Mouse (Mus musculus): ENCODE measurements around the gene Gm49361.
A peak's percentile ranks its signal among the peaks of the same experiment; 100 is the strongest.
"Not testable (repeated sequence)": the region's sequence is repeated elsewhere in the genome, so short reads cannot be mapped to it uniquely, and the experiment has no call there.

Gm49361 gene

DNA sequence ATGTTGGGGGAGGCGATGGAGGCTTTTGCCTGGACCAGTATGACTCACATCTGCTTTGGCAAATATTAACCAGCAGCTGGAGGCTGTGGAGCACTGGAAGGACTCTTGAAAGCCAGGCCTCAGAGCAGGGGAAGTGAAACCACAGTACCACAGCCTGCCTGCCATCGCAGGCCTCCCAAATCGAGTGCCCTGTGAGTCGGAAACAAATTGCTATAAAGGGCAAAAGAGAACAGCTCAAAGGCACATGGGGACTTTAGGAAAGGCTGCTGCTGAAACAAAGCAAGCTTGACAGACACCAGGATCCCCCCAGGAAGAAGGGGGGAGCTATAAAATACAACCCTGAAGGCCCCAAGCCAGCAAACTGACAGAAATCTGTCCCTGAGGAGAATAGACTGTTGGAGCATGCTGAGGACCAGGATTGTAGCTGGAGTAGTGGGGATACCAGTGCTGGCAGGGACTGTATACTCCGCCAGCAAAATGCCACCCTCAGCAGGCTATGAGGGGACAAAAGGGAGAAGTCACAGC is 15.9 kb downstream of the Gm49361 start:
- peak; percentile 31 for DNase-seq

DNA sequence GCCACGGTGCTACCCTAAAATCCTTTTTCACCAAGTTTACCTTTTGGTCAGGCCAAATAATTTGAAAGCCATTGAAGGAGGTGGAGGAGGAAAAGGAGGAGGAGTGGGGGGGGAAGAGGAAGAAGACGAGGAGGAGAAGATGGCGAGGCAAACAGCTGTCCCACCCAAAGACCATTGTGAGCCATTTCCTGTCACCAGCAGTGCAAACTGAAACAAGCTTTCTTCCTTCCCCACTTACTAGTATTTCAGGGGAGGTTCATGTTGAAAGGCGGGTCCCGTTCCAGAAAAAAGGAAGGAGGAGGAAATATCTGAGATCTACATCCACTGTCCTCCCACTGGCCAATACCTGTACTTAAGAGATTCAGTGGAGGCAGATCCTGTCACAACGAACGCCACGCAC is 16.5 kb downstream of the Gm49361 start:
- DNase-seq = no peak

DNA sequence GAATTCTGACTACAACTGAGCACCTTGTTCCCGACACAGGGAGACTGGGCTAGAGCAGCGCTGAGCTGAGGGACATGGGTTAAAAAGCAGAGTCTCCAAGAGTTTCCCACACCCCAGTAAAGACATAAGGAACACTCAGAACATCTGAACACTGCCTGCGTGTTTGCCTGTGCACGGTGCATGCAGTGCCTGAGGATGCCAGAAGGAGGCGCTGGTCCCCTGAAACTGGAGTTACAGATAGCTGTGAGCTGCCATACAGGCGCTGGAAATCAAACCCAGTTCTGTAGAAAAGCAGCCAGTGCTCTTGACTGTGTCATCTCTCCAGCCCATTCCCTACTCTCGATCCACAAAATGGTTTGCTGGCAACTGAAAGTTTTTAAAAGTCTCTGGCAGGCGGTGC is 19.7 kb downstream of the Gm49361 start:
- no peak for DNase-seq

DNA sequence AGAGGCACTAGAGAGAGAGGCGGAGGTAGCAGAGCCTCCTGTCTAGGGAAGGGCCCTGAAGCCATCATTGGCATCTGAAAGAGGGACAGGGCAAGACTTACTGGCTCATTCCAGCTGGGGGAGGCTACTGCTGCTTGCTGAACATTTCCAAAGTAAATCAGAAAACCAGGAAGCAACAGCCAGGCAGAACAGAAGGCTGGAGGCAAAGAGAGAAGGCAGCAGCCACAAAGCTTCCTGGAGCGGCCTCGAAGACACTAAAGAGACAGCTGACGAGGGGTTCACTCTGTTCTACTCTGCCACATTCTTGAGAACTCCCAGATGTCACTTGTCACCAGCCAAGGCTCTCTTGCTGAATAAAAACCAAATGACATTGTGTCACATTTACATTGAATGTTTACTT is 21.4 kb downstream of the Gm49361 start:
- no peak for DNase-seq

DNA sequence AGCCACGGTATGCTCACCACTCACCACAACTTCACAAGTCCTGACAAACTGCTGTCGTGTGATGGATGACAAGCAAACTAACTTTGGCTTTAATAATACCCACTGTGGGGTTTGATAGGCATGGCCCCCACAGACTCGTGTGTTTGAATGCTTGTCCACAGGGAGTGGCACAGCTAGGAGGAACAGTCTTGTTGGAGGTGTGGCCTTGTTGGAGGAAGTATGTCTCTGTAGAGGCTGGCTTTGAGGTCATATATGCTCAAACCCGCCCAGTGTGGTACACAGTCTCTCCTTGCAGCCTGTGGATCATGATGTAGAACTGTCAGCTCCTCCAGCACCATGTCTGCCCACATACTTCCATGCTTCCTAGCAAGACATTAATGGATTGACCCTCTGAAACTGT is 27.7 kb downstream of the Gm49361 start:
- DNase-seq = no peak

DNA sequence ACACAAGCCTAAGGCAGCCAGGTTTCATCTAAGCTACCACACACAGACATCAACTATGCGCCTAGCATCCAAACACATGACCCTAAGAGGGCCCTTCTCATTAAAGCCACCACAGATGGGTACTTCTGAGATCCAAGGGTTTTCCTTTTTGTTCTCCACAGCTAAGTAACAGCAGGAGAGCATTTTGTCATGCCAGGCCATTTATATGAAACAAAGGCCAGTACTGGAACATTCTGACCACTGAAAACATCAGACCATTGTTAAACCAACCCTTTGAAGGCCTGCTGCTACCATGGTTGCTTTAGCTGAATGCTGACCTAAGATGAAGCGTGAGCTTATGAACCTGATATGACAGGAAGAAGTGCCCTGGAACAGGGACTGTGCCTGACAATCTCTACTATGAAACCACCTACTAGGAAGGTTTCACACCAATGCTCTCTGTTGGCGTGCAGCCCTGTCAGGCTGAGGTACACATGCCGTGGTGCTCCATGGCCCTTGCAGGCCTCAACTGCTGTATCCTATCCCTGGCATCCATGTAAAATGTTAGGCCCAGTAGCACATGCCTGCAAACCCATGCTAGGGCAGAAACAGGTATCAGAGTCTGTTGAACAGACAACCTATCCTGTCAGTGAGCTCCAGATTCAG is 29.2 kb downstream of the Gm49361 start:
- peak; percentile 63 for DNase-seq

DNA sequence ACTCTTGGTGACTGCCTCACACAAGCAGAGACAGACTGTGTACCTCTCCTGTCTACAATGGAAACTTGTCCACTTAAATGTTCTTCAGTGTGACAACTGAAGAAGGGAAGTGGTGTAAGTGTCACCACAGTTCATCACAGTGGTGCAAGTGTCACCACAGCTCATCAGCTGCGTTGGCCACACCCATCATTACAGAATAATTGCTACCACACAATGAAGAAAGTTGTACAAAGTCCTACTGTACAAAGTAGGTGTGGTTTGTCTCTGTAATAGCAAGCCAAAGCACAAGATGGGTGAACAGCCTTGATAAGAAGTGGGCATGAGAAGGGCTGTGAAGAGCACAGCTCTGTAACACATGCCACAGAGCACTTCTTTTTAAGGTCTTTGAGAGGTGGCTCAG is 33.0 kb downstream of the Gm49361 start:
- no peak for DNase-seq

DNA sequence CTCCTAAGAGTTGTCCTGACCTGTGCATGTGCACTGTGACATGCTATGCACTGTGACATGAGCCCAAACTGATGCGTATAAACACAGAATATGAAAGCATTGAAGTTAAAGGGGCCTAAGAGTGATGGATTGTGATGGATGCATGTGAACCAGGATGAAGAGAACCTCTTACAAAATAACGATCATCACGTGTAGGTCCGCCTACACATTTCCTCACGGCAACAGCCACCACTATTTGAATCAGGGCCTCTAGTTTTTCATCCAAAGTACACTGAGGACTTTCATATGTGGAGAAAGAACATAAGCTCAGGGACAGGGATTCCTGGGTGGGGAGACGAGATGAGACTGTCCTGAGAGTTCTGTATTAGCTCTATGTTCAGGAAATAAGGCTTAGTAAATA is 34.8 kb downstream of the Gm49361 start:
- DNase-seq = no peak

DNA sequence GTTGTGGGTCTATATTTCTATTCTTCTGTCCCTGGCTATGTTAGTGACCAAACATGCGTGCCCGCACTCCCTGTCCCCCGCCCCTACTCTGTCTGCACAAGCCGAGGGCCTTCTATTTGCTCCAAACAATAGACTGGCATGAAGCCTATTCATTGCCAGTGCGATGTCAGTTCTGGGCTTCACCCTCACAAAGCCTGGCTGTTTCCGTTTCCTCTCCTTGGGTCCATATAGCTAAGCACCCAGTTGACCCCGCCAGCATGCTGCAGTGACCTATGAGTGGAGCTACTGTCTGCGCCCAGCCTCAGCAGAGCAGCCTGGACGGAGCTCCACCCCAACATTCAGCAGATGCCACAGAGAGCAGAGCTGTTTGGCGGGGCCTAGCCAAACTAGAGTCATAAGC is 36.7 kb downstream of the Gm49361 start:
- peak; percentile 84 for DNase-seq

DNA sequence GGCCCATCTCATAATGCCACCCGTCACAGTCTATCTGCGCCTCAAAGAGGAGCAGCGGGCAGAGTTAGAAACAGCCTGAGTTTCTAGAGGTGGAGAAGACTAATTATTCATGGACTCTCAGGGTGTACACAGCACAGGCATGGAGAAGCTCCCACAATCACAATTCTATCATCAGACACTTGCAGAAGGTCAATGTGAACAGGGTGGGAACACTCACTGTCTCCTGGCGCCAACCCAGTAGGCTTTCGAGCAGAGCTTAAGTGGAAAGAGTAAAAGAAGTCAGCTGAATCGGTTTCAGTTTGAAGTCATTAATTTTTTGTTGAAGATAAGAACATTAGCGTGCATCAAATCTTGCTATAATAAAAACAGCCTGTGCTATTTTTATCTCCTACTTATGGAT is 37.3 kb downstream of the Gm49361 start:
- DNase-seq = no peak

DNA sequence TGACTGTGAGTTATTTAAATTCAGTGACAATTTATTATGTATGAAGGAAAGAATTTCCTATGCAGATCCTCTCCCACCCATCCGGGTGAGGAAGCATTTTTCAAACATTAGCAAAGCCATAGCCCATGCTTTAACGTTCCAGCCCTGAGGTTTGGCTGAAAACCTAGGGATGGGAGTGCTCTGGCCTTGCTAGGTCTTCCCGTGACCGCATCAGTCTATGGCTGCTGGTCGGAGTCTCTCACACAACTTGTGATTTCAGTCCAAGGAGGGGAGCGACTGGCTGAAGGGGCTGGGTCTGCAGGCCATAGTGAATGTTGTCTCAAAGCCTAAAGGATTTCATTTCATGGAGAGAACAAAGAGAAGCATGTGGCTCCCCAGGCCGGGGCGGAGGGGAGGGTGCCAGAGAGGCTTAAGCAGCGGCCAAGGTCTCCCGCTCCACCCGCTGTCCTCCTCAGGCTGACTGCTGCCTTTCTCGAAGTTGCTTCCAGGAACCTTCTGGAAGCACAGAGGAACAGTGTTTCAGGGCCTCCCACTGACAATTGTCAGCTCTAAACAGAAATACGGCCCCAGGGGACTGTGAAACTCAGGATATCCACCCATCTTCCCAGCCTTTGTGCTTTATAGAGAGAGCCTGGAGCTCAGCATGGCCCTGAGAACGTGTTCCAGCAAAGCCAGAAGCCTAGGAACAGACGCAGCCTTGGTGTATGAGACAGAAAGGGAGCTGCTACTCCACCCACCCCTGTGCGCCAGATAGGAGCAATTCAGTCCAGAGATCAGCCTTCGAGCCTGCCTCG is 38.6 kb downstream of the Gm49361 start:
- peak; percentile 21 for DNase-seq

DNA sequence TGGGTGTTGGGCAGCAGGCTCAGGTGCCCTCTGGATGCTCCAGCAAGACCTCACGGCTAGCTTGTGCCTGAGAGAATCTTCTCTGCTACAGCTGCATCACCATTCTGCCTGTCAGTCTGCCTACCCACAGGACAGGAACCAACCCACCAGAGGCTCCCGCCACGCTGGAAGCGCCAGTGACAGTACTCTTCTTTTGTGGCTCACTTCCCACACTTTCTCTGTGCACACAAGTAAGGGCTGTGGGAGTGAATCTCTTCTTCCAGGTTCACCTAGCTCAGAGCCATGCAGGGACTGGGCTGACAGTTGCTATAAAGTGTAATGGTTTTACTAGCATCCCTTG is 39.2 kb downstream of the Gm49361 start:
- DNase-seq = no peak

DNA sequence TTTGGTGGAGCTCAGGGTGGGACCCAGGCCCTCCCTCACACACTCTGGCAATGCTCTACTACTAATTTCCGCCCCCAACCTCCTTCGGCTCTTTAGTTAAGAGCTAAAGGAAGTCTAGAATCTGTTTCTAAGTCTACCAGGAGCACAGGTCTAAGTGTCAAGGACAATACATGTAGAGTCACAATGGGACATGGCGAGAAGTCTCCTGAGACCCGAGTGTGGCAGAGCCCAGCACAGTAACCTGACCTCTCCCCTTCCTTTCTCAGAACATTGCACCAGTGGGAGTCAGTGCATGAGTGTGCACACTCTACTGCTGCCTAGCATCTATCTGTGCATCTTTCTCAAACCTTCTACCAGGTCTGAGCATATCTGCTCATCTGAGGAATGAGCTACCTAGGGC is 40.1 kb downstream of the Gm49361 start:
- no peak for DNase-seq

DNA sequence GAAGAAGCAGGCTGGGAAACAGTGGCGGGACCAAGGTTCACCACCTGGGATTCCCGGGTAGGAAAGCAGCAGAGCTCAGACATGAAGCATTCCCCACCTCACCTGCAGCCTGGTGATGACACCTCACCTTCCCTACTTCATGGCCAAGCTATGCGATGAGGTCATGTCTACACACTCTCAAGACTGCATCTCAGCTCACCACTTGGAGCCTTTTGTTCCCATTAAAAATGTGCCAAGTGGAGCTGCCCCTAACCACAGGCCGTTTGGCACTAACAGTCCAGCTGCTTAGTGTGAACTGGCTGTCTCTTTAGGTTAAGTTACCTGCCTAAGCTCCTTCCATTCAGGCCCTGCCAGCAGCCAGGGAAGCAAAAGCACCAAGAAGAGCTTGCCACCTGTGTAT is 40.8 kb downstream of the Gm49361 start:
- DNase-seq = no peak

DNA sequence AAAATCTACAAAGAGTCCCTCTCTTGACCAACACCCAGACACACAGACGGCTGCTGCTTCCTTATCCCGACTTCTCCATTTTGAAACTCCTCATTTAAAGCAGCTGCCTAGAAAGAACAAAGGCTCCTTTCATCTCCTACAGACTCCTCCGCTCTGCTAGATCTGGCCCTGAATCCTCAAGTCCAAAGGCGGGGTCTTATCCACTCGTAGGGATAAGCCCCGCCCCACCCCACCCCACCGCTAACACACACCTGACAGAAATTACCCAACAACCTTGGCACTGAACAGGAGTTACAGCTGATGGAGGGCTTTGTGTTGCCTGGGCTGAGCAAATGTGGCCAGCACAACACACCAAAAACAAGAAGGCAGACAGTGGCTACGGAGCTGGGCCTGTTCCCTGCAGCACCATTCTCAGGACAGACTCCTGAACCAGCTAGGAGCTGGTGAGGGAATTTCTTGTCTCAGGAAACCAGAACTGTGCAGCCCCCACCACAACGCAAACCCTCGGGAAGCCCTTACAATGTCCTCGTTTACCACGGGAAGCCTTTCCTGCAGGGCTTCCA is 43.9 kb downstream of the Gm49361 start:
- peak; percentile 63 for DNase-seq

DNA sequence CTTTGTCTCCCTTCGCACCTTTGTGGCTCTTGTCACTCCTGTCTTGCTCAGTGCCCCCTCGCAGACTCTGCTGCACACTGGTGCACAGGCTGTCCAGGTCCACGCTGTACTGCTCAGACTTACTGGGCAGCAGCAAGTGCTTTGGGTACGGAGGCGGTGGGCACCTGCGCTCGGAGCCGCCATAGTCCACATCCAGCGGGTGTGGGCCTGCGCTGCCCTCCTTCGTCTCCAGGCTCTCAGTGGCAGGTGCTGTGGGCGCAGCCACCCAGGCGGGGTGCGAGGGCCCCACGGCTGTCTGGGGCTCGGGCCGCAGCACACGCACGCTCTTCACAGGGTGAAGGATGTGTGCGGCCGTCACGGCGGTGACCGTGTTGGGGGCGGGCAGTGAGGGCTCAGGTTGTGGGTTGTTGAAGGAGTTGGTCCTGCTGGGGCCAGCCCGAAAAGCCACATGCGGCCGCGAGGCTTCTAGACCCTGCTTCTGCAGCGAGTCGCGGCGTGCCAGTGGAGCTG is 46.4 kb downstream of the Gm49361 start:
- DNase-seq = no peak

DNA sequence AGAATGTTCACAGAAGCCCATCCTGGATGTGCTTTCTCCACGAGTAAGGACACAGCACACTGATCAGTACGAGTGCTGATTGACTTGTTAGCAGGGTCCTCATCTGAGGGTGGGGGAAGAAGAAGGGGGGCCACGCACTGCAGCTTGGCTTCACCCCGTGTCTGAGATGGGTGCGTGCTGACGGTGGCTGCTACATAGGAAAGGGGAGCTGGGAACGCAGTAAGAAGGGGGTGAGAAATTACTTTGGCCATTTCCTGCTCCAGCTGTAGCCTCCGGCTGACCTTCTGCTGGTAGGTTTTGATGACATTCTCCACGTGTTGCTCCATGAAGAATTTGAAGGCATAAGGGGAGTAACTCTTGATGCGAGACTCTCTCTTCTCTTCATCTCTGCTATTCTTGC is 46.9 kb downstream of the Gm49361 start:
- no peak for DNase-seq

DNA sequence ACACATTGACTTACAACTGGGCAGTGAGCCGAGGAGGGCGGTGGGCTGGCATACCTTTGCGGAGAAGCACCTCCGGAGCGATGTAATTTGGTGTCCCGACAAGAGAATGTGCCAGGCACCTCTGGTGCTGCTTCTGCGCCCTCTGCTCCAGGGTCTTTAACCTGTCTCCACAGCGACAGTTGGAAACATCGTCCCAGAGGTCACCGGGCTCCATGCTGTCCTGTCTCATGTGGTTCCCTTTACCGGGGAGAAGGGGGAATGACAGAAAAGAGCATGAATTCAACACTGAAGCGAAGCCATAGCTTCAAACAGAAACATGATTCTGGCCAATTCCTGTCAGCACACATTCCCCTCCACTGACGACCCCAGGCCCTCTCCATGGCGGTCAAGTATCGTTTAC is 49.8 kb downstream of the Gm49361 start:
- DNase-seq = no peak

DNA sequence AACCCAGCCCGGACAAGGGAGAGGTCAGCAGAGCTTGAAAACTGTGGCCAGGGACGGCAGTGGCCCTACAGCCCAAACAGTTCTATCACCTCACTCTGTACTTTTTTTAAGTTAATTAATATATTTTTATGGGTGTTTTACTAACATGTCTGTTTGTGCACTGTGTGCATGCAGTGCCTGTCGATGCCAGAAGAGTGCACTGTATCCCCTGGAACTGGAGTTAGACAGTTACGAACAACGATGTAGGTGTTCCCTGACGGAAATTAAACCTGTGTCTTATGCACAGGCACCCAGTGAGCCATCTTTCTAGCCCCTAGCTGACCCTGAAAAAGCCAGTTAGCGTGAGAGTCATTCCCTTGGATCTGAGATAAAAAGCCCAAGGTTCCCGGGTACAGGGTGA is 50.4 kb downstream of the Gm49361 start:
- peak; percentile 26 for DNase-seq

DNA sequence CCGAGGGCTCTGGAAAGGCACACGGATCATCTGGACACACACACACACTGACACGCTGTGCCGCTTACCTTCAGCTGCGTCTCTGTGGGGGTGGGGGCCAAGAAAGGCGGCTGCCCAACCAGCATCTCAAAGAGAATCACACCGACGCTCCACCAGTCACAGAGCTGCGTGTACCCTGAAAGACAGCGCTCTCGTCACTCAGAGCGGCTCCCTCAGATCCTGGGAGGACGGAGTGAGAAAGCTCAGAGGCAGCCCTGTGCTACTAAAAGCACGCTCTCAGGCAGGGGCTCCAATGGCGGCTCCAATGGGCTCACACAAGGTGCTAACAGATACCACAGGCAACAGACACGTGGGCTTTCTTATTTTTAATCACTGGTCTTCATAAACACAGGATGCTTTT is 51.7 kb downstream of the Gm49361 start:
- DNase-seq = no peak

DNA sequence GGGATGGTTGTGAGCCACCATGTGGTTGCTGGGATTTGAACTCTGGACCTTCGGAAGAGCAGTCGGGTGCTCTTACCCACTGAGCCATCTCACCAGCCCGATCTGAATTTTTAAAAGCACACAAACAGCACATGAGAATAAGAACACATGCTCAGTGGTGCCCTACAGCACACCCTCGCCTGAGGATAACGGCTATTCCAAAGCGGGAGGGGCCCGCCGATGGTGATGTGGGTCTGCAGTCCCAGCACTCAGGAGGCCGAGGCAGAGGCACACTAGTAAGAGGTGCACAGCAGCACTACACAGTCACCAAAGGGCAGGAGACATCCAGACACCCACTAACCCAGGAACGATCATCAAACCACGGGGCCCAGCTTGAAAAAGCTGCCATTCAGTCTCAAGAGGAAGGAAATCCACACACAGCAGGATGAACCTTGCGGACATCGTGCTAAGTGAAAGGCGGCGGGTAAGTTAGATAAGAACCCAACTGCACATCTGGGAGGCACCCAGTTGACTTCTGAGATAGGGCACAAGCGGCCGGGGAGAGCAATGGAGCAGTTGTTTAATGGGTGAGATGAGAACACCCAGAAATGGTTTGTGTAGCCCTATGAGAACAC is 53.3 kb downstream of the Gm49361 start:
- no peak for DNase-seq

DNA sequence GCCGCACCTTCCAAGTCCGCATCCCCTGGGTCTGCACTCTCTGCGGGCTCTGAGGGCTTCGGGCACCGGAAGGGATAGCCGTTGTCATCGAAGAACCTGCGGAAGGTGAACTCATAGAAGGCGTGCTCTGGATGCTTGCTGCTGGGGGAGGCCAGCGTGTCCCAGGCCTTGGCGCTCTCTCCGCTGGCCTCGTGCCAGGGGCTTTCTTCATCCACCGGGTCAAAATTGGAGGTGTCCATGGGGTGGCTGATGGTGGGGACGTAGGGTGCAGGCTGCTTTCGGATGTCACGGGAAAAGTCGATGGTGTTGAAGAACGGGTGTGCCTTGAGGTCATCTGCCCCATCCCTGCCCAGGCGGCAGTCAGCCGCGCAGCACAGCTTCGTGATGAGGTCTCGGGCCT is 54.6 kb downstream of the Gm49361 start:
- DNase-seq = no peak

DNA sequence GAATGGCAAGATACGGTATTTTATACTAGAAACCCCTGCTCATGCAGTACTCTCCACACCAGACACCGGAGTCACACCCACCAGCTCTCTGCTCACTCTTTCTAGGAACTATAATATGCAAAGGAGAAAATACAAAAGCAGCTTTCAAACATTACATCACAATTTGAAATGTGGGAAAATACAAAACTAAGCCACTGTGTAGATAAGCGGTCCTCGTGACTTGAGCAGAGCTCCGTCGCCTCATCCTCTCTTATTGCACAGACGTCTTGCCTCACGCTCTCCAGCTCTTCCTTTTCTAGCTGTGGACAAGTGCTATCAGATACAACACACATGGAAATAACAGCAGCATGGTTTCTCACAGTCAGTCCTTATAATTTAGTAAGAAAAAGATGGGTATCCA is 55.2 kb downstream of the Gm49361 start:
- DNase-seq = no peak

DNA sequence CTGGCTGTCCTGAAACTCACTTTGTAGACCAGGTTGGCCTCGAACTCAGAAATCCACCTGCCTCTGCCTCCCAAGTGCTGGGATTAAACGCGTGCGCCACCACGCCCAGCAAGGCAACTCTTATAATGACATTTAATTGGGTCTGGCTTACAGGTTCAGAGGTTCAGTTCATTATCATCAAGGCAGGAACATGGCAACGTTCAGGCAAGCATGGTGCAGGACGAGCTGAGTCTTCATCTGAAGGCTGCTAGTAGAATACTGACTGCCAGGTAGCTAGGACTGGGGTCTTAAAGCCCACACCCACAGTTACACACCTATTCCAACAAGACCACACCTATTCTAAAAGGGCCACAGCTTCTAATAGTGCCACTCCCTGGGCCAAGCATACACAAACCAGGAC is 57.8 kb downstream of the Gm49361 start:
- not testable (repeated sequence) for DNase-seq

Data from retina, postnatal 1 day (tissue).